Mouse (Mus musculus) forebrain, embryonic 12.5 days (tissue): ENCODE measurements around the gene Gm20765. TPM values are rescaled to one million over a fixed set of nuclear protein-coding genes. Genes with fewer than 3 reads are reported as not detected.
"Not testable (repeated sequence)": the region's sequence is repeated elsewhere in the genome, so short reads cannot be mapped to it uniquely, and the experiment has no call there.

Experiments
- ATAC-seq: fragments of 200-750 bp; cut with Nextera tagmentation; 2 replicates; pipeline ENCODE4 v1.8.0; 2017; ENCODE audit warnings: moderate TSS enrichment; ENCODE audit not compliant: low FRiP score
- H3K27ac ChIP-seq: fragments of 300-500 bp; sonication (generic); 2 replicates; pipeline ENCODE4 v1.5.1; 2016; ENCODE audit warnings: mild to moderate bottlenecking
- H3K27me3 ChIP-seq: fragments of 300-500 bp; sonication (generic); 2 replicates; pipeline ENCODE4 v1.6.1; 2016; ENCODE audit warnings: mild to moderate bottlenecking
- H3K36me3 ChIP-seq: fragments of 300-500 bp; sonication (generic); replicated peaks from 2 replicates; pipeline ENCODE4 v1.6.1; 2016; ENCODE audit warnings: mild to moderate bottlenecking
- H3K4me1 ChIP-seq: fragments of 300-500 bp; sonication (generic); 2 replicates; pipeline ENCODE4 v1.6.1; 2016
- H3K4me2 ChIP-seq: fragments of 300-500 bp; sonication (generic); 2 replicates; pipeline ENCODE4 v1.6.1; 2016; ENCODE audit warnings: mild to moderate bottlenecking, moderate library complexity
- H3K4me3 ChIP-seq: fragments of 300-500 bp; sonication (generic); replicated peaks from 2 replicates; pipeline ENCODE4 v1.5.1; 2016; ENCODE audit warnings: mild to moderate bottlenecking
- H3K9ac ChIP-seq: fragments of 300-500 bp; sonication (generic); 2 replicates; pipeline ENCODE4 v1.6.1; 2016; ENCODE audit warnings: mild to moderate bottlenecking
- H3K9me3 ChIP-seq: fragments of 300-500 bp; sonication (generic); 2 replicates; pipeline ENCODE4 v1.6.1; 2016
- WGBS: fragments of 180-500 bp; shearing (Covaris S2); methylation state at CpG from one replicate; pipeline ENCODE4 v1.1.7; 2016; 5-methylcytosine and 5-hydroxymethylcytosine counted together
- polyA plus RNA-seq: library from polyadenylated mRNA; unstranded; fragments of >200 nt; fragmentation: Nextera tagmentation; extraction: Ambion mirVana; gene quantifications from 2 replicates; pipeline ENCODE4 v1.2.1, GENCODE M21; 2016

Gene Gm20765
- not detected in 2 replicates for polyA plus RNA-seq

DNA sequence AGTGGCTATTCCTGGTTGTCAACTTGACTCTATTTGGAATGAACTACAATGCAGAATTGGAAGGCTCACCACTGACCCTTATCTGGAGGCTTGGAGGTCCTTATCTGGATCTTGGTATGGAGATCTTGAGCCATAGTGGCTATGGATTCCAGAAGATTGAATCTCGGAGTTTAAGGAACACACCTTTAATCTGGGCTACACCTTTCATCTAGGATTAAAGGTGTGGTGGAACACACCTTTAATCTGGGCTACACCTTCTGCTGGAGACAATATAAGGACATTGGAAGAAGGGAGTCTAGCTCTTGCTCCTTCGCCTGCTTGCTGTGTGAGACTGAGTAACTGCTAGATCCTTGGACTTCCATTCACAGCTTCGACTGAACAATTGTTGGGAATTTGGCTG lies at the start of gene Gm20765:
Gene Gm20765, plus strand, starts transcription at position 301 of the 400 bp plus-strand sequence.
- not testable (repeated sequence) for ATAC-seq, H3K9ac ChIP-seq, H3K4me1 ChIP-seq, H3K36me3 ChIP-seq, H3K27ac ChIP-seq, H3K9me3 ChIP-seq, H3K4me3 ChIP-seq, H3K4me2 ChIP-seq, H3K27me3 ChIP-seq
- WGBS, result no CpG with 5 or more reads among the region's 3 CpGs

DNA sequence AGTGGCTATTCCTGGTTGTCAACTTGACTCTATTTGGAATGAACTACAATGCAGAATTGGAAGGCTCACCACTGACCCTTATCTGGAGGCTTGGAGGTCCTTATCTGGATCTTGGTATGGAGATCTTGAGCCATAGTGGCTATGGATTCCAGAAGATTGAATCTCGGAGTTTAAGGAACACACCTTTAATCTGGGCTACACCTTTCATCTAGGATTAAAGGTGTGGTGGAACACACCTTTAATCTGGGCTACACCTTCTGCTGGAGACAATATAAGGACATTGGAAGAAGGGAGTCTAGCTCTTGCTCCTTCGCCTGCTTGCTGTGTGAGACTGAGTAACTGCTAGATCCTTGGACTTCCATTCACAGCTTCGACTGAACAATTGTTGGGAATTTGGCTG lies 42.6 kb upstream of the Gm20765 start, which contains the start of gene Gm21293:
Gene Gm21293, plus strand, starts transcription at position 301 of the 400 bp plus-strand sequence.
- not testable (repeated sequence) for H3K36me3 ChIP-seq, H3K27ac ChIP-seq, H3K9me3 ChIP-seq, H3K9ac ChIP-seq, H3K4me1 ChIP-seq, H3K27me3 ChIP-seq, H3K4me2 ChIP-seq, ATAC-seq, H3K4me3 ChIP-seq
- WGBS, result no CpG with 5 or more reads among the region's 3 CpGs

DNA sequence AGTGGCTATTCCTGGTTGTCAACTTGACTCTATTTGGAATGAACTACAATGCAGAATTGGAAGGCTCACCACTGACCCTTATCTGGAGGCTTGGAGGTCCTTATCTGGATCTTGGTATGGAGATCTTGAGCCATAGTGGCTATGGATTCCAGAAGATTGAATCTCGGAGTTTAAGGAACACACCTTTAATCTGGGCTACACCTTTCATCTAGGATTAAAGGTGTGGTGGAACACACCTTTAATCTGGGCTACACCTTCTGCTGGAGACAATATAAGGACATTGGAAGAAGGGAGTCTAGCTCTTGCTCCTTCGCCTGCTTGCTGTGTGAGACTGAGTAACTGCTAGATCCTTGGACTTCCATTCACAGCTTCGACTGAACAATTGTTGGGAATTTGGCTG lies 34.1 kb upstream of the Gm20765 start, which contains the start of gene Gm6763:
Gene Gm6763, plus strand, starts transcription at position 301 of the 400 bp plus-strand sequence.
- WGBS, result no CpG with 5 or more reads among the region's 3 CpGs
- not testable (repeated sequence) for H3K36me3 ChIP-seq, ATAC-seq, H3K9ac ChIP-seq, H3K4me2 ChIP-seq, H3K4me1 ChIP-seq, H3K9me3 ChIP-seq, H3K27me3 ChIP-seq, H3K4me3 ChIP-seq, H3K27ac ChIP-seq

DNA sequence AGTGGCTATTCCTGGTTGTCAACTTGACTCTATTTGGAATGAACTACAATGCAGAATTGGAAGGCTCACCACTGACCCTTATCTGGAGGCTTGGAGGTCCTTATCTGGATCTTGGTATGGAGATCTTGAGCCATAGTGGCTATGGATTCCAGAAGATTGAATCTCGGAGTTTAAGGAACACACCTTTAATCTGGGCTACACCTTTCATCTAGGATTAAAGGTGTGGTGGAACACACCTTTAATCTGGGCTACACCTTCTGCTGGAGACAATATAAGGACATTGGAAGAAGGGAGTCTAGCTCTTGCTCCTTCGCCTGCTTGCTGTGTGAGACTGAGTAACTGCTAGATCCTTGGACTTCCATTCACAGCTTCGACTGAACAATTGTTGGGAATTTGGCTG lies 25.6 kb upstream of the Gm20765 start, which contains the start of gene Gm8764:
Gene Gm8764, plus strand, starts transcription at position 301 of the 400 bp plus-strand sequence.
- not testable (repeated sequence) for H3K9me3 ChIP-seq, H3K4me1 ChIP-seq, H3K4me3 ChIP-seq, ATAC-seq, H3K9ac ChIP-seq, H3K27ac ChIP-seq, H3K4me2 ChIP-seq, H3K36me3 ChIP-seq, H3K27me3 ChIP-seq
- no CpG with 5 or more reads among the region's 3 CpGs for WGBS

DNA sequence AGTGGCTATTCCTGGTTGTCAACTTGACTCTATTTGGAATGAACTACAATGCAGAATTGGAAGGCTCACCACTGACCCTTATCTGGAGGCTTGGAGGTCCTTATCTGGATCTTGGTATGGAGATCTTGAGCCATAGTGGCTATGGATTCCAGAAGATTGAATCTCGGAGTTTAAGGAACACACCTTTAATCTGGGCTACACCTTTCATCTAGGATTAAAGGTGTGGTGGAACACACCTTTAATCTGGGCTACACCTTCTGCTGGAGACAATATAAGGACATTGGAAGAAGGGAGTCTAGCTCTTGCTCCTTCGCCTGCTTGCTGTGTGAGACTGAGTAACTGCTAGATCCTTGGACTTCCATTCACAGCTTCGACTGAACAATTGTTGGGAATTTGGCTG lies 17.1 kb upstream of the Gm20765 start, which contains the start of gene Gm21304:
Gene Gm21304, plus strand, starts transcription at position 301 of the 400 bp plus-strand sequence.
- not testable (repeated sequence) for H3K9me3 ChIP-seq, H3K36me3 ChIP-seq, H3K9ac ChIP-seq, H3K27ac ChIP-seq, ATAC-seq, H3K4me3 ChIP-seq, H3K4me1 ChIP-seq, H3K27me3 ChIP-seq, H3K4me2 ChIP-seq
- WGBS, result no CpG with 5 or more reads among the region's 3 CpGs

DNA sequence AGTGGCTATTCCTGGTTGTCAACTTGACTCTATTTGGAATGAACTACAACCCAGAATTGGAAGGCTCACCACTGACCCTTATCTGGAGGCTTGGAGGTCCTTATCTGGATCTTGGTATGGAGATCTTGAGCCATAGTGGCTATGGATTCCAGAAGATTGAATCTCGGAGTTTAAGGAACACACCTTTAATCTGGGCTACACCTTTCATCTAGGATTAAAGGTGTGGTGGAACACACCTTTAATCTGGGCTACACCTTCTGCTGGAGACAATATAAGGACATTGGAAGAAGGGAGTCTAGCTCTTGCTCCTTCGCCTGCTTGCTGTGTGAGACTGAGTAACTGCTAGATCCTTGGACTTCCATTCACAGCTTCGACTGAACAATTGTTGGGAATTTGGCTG lies 8.6 kb upstream of the Gm20765 start, which contains the start of gene Gm21312:
Gene Gm21312, plus strand, starts transcription at position 301 of the 400 bp plus-strand sequence.
- not testable (repeated sequence) for H3K9me3 ChIP-seq, H3K4me2 ChIP-seq, H3K36me3 ChIP-seq, H3K4me1 ChIP-seq, H3K27me3 ChIP-seq, H3K4me3 ChIP-seq, H3K27ac ChIP-seq, H3K9ac ChIP-seq, ATAC-seq
- WGBS, result no CpG with 5 or more reads among the region's 3 CpGs

DNA sequence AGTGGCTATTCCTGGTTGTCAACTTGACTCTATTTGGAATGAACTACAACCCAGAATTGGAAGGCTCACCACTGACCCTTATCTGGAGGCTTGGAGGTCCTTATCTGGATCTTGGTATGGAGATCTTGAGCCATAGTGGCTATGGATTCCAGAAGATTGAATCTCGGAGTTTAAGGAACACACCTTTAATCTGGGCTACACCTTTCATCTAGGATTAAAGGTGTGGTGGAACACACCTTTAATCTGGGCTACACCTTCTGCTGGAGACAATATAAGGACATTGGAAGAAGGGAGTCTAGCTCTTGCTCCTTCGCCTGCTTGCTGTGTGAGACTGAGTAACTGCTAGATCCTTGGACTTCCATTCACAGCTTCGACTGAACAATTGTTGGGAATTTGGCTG lies 8.4 kb downstream of the Gm20765 start, which contains the start of gene Gm4340:
Gene Gm4340, plus strand, starts transcription at position 301 of the 400 bp plus-strand sequence.
- not testable (repeated sequence) for ATAC-seq, H3K9me3 ChIP-seq, H3K36me3 ChIP-seq, H3K4me1 ChIP-seq, H3K27ac ChIP-seq, H3K9ac ChIP-seq, H3K4me3 ChIP-seq, H3K4me2 ChIP-seq, H3K27me3 ChIP-seq
- no CpG with 5 or more reads among the region's 3 CpGs for WGBS

DNA sequence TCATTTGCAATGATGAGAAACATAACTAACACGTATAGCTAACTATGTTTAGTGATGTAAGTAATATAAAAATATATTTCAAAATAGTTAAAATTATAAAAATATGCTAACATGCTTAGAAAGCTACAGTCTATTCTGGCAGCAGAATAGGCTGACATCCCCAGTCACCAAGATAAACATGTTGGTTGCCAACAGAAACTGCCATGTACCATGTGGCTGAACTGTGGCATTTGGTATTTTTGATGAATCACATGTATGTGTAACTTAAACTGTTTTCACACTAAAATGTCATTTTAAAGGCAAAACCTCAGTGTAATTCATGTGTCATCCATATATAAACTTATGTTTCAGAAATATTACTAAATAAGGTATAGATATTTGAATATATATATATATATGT lies 24.3 kb downstream of the Gm20765 start:
- H3K9me3 ChIP-seq, result no peaks in the 10 kb centered on the region
- no peak overlapping the region for H3K27ac ChIP-seq
- no peak for ATAC-seq
- H3K27me3 ChIP-seq, result no peaks in the 10 kb centered on the region
- H3K4me3 ChIP-seq, result no peak overlapping the region
- no peaks in the 10 kb centered on the region for H3K4me1 ChIP-seq
- no peaks in the 10 kb centered on the region for H3K36me3 ChIP-seq
- H3K9ac ChIP-seq, result no peak overlapping the region
- WGBS, result 78% methylated on average over 1 of the region's 1 CpGs
- H3K4me2 ChIP-seq, result no peak overlapping the region

DNA sequence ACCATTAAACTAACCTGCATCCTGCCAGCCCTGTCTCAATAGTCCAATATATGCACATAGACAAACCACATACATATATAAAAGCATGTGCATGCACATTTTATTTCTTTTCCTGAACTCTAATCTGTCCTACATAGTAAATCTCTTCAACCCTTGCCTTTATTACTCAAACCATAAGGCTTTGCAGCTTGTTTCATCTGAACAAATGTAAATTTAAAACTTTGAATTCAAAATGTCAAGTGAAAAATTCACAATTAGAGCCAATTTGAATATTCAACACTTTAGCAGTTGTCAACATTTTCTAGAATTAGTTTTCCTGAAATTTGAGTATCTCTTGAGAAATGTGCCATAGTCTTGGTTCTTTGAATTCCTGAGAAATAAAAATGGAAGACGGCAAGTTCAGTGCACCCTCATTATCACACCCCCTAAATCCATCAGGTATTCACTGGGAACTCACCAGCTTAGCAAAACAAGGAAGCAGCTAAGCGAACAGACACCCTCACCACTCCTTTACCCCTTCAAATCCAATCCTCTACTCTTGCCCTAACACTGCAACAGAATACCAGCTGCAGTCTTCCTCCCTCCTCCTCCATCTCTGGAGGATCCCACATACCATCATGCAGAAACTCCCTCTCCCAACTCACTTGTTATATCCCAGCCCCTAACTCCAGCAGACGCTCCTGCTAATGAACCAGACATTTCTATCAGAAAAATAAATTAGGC lies 25.1 kb downstream of the Gm20765 start:
- Histone ChIP-seq H3K36me3 (no peaks in the 10 kb centered on the region), H3K27me3 (no peaks in the 10 kb centered on the region), H3K27ac (no peak overlapping the region), H3K4me1 (no peaks in the 10 kb centered on the region), H3K4me3 (no peak overlapping the region), H3K9me3 (no peaks in the 10 kb centered on the region), H3K9ac (no peak overlapping the region), H3K4me2 (no peak overlapping the region)
- ATAC-seq, result no peak
- WGBS, result 74% methylated on average over 3 of the region's 3 CpGs

DNA sequence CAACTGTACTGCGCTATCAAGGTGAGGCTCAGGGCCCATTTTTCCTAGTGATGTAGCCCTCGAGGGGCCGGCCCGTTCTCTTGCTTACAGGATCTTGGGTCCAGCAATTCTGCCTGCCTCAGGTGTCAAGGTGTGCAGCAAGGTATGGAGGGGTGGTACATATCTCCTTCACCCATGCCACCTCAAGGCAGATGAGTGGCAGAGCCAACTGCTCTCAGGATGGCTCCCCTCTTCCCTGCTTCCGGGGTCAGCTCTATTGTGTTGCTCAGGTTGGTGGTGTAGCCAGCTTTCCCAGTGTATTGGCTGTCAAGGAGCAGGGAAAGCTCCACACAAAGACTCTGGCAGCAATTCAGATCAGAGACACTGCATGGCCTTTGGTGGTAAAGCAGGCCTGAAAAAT lies 29.2 kb downstream of the Gm20765 start:
- Histone ChIP-seq H3K27me3 (no peaks in the 10 kb centered on the region), H3K4me3 (no peak overlapping the region), H3K9me3 (no peaks in the 10 kb centered on the region), H3K4me1 (no peaks in the 10 kb centered on the region), H3K27ac (no peak overlapping the region), H3K36me3 (no peaks in the 10 kb centered on the region), H3K9ac (no peak overlapping the region), H3K4me2 (no peak overlapping the region)
- no peak for ATAC-seq
- 91% methylated on average over 5 of the region's 5 CpGs for WGBS

DNA sequence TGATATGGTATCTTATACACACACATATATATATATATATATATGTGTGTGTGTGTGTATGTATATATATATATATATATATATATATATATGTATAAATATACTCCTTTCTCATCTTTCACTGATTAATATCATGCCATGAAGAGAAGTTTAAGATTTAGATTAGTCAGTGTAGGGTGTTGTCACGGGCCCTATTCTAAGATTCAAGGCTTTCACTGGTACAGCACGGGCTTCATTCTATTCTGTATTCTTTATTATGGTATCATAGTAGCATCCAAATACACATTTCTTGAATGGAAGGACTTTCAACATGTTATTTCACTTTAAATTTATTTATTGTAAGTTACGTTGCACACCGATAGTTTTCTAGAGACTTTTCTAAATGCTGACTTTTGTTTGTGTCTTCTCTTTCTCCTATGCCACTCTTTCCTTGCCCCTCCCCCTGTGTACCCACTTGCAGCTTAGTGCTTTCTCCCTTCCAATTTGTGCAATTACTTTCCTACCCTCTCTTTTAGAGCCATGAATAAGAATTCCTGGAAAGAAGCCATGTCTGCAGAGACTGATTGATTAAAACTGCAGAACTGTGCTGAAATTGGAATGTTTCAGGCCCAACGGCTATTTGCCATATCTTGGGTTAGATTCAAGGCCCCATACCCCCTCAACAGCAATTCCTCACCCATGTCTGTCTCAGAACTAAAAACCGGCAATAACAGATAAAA lies 35.1 kb downstream of the Gm20765 start:
- WGBS, result 84% methylated on average over 6 of the region's 6 CpGs

More for the DNA sequence above, 35.1 kb downstream of the Gm20765 start:
- H3K27me3 ChIP-seq, result no peaks in the 10 kb centered on the region
- no peaks in the 10 kb centered on the region for H3K9me3 ChIP-seq
- no peaks in the 10 kb centered on the region for H3K4me1 ChIP-seq
- no peak overlapping the region for H3K4me3 ChIP-seq
- H3K36me3 ChIP-seq, result no peaks in the 10 kb centered on the region
- no peak; the same call in 1 of the 2 replicates for ATAC-seq
- no peak overlapping the region for H3K4me2 ChIP-seq
- H3K9ac ChIP-seq, result no peak overlapping the region
- no peak overlapping the region for H3K27ac ChIP-seq
